Mouse (Mus musculus) lung, postnatal 4 days (tissue): ENCODE measurements around the gene Vapb.
A peak's percentile ranks its signal among the peaks of the same experiment; 100 is the strongest.

Experiments used
- DNase-seq, 2 experiments: peaks; one replicate each; pipeline ENCODE4 v3.0.0; 2021

Vapb gene

DNA sequence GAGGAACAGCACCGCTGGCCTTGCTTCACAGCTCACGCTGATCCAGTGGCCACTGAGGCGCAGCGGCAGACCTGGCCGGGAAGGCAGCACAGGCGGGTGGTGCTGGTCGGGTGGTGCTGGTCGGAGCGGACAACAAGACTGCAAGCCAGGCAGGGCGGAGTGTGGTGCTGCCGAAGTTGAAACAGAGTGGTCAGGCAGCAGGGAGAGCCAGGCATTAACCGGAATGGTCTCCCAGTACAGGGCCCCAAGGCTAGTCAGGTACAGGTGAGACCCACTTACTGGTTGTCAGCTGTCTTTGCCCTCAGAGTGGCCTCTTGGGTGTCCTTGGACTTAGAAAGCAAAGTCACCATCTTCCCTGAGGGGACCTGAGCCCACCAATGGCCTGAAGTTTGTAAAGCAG, 56.7 kb downstream of the Vapb start:
- no peak for DNase-seq

DNA sequence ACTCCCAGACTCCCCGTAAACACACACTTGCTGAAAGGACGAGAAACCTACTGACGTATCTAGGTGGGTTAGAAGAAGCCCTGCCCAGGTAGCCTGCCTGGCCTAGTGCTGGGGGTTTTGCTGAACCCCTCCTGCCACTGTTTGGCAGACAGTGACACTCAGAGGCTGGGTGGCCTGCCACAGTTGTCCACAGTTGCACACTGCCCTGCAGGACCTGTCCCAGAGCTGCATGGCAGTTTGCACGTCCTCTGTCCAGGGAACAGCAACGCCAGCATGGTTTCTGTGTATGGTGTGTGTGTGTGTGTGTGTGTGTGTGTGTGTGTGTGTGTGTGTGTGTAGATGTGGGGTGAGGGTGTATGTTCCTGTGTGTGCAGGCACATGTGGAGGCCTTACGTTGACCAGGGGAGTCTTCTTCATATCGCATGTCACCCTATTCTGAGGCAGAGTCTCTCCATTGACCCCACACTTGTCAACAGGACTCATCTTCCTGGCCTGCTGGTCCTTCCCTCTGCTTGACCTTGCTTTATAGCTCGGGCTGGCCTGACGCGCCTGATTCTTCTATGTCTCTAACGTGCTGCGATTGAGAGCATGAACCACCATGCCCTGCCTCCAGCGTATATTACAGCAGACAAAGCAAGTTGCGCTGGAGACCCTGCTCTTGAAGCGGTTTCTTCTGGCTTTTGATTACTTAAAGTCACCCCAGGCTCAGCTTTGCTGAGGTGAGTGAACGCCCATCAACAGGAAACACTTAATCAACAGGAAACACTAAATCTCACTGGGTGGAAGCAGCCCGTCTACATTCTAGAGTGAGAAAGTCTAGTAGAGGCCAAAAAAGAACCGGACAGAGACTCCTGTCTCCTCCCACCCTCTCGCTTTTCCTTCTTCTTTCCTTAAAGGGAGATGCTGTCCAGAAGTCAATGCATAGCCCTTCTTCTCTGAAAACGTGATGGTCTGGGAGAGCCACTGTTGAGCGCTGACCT, 57.5 kb downstream of the Vapb start:
- DNase-seq: no peak

DNA sequence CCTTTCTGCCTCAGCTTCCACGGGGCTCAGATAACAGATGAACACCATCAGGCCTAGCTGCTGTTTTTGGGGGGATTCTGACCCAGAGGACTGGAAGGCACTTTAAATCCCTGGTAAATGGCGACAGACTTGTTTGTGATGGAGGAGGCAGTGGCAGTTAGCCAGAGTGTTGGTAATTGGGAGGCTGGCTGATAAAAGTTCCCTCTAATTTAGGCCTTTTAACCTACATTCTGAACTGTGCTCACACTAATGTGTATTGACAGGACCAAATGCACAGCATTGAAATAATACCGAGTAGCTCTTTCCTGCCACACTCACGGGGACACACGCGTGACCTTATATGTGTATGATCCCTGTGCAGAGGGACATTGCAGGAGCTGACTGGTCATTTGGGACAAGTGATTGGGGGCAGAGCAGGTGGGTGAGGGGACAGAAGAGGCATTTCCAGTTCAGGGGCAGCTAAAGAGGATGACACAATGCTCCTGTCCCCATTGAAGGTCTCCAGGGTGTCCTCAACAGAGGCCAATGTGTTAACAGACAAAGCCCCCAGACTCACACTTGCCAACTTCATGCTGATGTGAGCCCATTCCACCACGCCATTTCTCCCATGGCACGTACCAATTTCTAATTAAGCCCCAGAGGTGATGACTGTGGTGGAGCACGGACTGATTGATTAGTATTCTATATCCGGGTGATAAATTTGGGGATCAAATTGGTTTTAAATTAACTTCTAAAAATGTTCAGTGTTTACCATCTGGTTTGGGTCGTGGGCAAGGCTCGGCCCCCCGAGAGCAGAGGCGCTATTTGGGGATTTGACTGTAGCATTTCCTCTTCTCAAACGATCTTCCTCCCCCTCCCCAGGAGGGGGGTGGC, 58.7 kb downstream of the Vapb start:
- DNase-seq: no peak

DNA sequence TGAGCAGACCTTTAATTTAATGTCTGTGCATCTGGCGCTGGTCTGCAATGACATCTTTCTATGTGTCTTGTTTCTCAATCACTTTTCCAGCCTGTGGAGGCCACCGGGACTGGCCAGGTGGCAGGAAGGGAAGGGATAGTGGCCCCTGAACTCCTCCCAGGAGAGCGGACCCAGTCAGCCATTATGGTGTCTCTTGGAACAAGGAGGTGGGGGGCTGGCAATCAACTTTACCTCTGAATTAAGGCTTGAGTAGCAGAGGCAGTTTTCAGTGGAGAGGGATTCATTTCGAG, 59.3 kb downstream of the Vapb start:
- no peak for DNase-seq

DNA sequence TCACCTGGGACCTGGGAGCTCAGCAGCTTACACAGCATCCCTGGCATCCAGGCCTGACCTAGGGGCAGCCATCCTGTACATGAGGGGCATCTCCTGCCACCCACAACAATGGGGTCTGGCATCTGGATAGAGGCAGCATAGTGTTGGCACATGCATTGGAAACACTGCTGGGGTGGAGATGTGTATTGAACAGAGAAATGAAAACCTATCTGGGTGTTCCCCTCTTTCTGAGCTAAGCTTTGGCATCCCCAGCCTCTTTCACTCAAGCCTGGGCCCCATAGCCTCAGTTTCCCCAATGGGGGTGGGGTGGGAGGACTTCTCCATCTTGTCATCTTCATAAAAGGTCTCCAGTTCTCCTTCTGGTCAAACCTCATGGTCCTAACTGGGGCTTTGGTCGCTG, 62.2 kb downstream of the Vapb start:
- DNase-seq: no peak

DNA sequence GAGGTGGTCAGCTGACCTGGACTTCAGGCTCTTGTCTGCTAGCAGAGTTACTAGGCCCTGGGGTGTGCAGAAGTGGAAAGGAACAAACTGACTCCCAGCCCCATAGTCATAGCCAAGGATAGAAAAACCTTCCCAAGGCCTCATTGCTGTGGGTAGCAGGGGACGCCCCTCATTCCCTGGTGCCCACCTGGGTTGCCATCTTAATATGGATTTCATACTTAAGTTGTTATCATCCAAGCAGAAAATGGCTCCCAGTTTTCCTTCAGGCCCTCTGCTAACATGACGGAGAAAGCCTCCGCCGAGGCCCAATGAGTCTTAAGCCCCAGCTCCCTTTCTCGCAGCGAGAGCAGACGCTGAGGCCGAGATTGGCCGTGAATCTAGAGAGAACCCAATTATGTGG, 63.3 kb downstream of the Vapb start:
- DNase-seq: no peak

DNA sequence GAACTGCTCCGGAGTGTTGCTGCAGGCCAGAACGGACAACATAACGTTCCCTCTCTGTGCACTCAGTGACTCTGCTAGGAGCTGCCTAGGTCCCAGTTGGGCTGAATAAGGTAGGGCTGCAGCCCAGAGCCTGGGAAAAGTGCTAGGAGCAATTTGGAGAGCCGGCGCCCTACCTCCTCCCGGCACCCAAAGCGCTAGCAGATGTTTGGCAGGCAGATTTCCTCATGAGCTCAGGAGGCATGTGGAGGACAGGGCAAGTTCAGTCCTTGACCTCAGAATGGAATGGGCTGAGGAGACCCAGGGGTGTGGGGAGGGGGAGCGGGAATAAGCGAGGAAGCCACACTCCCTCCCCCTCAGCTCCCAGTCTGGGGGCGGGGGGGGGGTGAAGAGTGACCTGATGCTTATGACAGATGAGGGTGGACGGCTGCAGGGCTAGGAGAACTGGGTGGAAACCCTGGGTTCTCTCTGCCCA, 64.1 kb downstream of the Vapb start:
- DNase-seq: peak; percentile 21 to 56

DNA sequence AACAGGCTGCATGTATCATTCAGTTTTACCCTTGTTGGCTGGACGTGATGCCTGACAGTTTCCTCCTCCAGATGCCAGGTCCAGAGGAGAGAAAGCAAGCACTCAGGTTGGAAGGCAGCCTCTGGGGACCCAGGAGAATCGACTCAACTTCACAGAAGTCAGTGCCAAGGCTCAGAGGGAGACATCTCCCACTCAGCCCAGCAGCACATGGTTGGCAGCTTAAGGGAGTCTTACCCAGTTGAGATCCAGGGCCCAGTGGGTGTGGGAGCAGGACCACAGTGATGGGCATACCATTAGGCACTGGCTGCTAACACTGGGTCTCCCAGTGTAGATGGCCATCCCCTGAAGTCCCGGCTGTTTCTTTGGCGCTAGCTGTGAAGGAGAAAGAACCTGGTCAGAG, 64.9 kb downstream of the Vapb start:
- no peak for DNase-seq

DNA sequence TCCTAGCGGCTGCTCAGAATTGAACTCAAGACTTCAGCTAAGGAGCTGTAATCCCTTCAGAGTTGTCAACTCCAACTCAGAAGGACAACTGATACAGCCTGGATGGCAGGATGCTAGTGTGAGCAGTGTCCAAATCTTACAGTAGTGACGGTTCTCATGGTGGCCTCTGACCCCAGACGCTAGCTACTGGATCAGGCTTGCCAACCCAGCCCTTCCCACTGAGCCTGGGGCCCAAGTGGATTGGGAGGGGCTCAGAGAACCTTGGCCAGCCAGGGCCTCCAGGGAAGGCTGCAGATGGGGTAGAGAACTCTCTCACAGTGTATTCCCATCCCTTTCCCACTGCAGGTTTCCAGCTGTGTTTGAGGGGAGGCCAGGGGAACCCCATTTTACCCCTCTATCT, 65.6 kb downstream of the Vapb start:
- DNase-seq: no peak

DNA sequence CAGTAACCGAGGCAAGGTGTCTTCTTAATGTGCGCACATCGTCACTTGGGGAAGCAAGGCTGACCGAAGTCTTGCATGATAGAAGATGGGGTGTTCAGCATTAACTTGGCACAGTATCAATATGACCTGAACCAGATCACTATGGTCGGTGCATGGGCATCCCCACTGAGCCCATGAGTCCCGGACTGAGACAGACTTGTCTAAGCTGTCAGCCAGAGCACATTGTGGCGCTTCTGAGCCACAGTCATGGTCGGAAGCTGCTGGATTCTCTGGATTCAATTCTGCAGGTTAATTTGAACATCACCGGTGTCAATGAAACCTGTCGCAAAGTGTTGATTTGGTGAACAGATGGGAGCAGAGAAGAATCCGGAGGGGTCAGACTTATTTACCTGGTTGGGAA, 66.5 kb downstream of the Vapb start:
- DNase-seq: no peak

DNA sequence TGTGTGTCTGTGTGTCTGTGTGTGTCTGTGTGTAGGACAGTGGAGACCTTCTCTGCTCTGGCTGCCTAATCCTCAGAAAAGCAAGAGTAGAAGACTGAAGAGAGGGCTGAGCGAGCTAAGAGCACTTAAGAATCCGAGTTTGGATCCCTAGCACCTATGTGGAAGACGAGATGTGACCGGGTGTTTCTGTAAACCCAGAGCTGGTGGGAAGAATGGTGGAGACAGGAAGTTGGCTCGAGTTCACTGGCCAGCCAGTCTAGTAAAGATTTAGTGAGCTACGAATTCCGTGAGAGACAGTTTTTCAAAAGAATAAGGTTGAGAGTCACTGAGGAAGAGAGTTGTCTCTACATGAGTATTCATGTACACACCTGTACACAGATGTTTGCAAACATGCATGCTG, 69.3 kb downstream of the Vapb start:
- no peak for DNase-seq

DNA sequence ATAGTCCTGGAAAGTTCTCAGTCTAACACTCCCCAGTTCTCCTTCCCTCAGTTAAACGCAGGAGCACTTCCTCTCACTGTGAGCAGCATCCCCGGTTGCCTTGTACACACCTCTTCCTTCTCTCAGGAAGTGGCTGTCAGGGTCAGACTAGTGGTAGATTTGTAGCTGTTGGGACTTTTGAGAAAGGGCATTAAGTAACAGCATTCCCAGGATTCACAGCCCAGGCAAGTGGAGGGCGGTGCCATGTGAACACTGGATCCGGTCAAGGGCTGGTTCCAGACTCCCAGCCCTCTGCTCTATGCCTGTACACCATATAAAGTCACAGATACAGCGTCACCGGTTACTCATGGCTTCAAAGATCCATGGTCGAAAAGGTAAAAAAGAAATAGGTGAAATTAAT, 71.6 kb downstream of the Vapb start:
- no peak for DNase-seq

DNA sequence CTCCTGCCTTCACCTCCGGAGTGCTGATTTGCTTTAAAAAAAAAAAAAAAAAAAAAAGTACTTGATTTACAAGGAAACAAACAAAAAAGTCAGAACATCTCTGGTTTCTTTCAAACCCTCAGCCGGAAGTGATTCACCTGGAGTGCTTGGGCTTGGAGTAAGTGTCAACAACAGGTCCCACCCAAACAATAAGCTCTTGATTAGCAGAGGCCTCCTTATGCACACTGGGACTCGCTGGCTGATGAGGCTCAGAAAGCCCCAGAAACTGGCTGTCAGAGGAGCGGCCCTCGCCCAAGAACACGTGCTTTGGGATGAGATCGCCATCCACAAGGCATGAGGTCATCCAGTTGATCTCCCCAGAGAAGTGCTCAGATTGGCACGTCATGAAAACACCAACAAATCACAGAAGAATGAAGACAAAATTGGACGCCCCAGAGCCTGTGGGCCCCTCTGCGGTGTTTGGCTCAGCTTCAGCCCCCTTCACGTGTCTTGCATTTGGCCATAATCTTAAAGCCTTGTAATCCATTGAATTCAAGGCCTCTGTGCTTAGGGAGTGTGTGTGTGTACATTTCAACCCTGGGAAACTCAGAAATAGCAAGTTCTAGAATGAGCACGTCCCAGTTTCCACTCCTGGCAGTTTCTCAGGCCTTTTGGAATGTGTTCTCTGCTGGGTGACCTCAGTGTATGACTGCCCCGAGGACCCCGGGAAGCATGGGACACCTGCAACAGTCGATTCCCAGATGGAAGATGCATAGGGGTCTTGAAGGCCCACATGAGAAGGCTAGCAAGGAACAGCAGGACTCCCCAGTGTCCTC, 72.9 kb downstream of the Vapb start:
- peak in 1 of 2 experiments; percentile 31 for DNase-seq

DNA sequence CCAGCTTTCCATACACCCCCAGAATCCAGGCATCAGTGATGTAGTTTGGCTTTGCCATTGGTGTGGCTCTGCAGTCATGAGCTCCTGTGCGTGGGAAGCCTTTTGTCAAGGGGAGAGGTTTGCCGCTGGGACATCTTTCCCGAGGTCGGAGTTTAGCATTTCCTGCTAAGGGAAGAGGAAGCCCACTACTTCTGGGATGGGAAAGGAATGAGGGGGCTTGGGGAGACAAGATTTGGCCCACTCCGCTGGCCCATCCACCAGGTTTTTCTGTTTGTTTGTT, 73.5 kb downstream of the Vapb start:
- DNase-seq: no peak

DNA sequence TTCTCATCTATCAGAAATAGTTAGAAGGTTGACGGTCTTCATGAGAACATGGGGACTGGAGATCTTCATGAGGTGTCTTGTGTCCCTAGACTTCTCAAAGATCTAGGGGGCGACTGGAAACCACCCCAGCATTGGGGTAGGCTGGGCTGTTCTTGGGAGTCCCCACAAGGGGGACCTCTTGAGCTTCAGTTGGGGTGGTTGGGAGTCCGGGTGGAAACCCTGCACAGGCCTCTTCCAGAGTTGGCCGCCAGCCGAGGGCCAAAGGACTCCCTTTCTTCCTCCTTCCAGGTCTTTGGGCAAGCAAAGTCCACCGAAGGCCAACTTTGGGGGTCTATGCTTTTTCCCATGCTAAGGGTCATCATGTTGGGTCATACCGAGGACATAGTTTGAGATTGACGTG, 74.5 kb downstream of the Vapb start:
- no peak for DNase-seq

DNA sequence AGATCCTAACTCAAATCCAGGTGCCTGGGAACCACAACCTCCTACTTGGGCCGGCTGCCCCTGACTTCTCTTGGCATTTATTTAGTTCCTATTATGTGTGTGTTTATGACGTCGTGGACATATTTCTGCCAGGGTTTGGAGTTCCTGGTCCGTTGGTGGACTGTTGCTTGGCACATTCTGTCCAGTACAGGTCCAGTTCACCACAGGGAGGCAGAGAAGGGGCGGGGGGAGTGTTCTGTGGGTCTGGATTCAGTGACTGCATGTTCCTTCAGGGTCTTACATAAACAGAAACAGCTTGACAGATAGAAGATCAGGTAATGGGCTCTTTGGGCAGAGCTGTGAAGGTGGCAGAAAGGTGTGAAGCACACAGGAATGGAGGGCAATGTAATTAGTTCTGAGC, 75.8 kb downstream of the Vapb start:
- DNase-seq: no peak

DNA sequence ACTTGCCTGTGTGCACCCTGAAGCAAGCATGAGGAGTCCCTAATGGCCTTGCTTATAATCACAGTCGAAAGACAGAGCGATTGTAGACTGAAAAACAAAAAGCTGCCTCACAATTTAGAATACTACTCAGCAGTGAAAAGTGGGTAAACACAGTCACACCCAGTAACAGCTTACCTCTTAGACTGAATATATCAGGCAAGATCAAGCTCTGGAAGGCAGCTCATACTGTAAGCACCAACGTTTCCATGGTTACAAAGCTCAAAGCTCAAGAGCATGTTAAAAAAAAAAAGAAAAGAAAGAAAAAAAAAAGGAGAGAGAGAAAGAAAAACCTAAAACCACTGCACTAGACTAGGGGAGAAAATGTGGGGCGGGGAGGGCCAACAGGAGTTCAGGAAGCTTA, 89.0 kb downstream of the Vapb start:
- DNase-seq: no peak

DNA sequence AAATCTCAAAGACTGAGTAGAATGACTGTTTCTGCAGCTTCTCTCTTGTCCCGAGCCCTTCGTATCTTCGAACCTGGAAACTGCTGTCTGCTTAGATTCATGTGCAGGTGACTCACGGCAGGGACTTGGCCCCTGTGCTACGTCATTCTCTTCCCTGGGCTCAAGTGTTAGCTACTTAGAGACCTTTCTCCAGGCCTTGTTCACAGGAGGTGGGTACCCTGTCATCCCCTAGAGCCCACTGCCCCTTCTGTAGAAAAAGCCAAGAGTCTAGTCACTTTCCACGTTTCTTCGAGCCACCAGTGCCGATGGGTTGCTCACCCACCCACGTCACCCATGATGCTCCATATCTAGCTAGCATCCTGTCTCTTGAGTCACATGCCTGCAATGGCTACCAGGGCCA, 89.9 kb downstream of the Vapb start:
- DNase-seq: no peak

DNA sequence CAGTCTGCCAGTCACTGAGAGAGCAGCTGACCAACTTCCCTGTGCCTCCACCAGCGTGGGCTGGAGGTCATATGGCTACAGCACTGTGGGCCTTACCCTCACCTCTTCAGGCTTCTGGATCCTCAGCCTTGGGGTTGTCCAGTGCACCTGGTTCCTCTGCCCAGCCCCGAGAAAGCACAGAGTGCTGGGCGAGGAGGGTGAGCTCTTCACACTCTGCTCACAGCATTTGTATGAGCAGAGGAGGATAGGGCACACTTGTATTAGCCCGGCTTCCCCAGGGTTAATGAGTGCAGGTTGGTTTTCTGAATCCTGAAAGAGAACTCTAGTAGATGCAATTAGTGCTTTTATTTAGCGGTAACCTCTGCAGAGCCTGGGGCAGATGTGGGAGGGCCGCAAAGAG, 90.8 kb downstream of the Vapb start:
- DNase-seq: no peak

DNA sequence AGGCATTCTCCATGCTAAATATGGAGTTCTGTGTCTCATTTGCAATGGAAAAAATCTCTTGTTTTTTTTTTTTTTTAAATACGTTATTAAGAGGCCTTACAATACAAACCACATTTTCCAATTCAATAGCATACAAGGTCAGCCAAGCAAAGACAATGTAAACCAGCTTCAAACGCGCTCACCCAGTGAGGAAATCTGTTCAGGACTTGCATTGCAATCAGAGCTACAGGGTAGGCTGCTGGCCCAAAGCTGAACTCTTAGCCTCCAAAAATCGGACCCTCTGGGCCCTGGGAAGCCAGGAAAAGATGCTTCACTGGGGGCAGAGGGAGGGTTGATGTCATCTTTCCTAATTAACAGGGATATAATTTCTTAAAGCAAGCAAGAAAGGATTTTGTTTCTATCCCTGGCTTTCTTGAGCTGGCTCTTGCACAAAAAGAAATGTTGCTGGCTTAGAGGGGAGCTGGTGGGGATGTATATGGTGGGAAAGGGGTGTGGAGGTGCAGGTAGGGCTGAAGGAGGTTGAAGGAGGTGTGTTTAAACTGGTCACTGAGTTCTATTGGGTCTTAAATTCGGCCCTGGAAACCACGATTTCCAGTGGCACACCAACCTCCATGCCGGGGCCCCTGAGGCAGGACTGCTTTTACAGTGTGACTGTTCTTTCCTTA, 95.6 kb downstream of the Vapb start:
- no peak for DNase-seq
